Mouse (Mus musculus) spleen, adult 2 months (tissue): ENCODE data around the gene Akap8l. TPM values are rescaled to one million over a fixed set of nuclear protein-coding genes. Genes with fewer than 3 reads are reported as not detected.
A peak's percentile ranks its signal among the peaks of the same experiment; 100 is the strongest.

Experiments
- DNase-seq, 2 experiments: peaks; one replicate each; pipeline versions ENCODE4 v3.0.0 to v3.0.0-alpha.2; 2012 to 2021; ENCODE audit warnings: low spot score in 2 of 2, low read depth in 1 of 2
- H3K27ac ChIP-seq: fragments of 200-500 bp; 2 replicates; pipeline ENCODE4 v1.5.1; 2012; ENCODE audit warnings: low read length, inconsistent platforms; ENCODE audit not compliant: insufficient read depth
- H3K27me3 ChIP-seq: fragments of 200-500 bp; 2 replicates; pipeline ENCODE4 v1.6.1; 2012; ENCODE audit warnings: mild to moderate bottlenecking, moderate library complexity, low read length, inconsistent platforms; ENCODE audit not compliant: control insufficient read depth, insufficient read depth
- H3K36me3 ChIP-seq: fragments of 200-500 bp; 2 replicates; pipeline ENCODE4 v1.6.1; 2012; ENCODE audit warnings: mild to moderate bottlenecking, low read length, inconsistent platforms; ENCODE audit not compliant: control insufficient read depth, insufficient read depth
- H3K4me1 ChIP-seq: fragments of 200-500 bp; 2 replicates; pipeline ENCODE4 v1.6.1; 2011; ENCODE audit warnings: inconsistent platforms; ENCODE audit not compliant: control insufficient read depth, insufficient read depth, insufficient read length
- H3K4me3 ChIP-seq: fragments of 200-500 bp; 2 replicates; pipeline ENCODE4 v1.5.1; 2011; ENCODE audit warnings: mild to moderate bottlenecking, inconsistent platforms; ENCODE audit not compliant: insufficient read depth, insufficient read length; ENCODE audit errors: extremely low read depth
- CTCF ChIP-seq: fragments of 200-500 bp; IDR thresholded peaks from 2 replicates; pipeline ENCODE4 v1.5.1; 2011; ENCODE audit warnings: mild to moderate bottlenecking, inconsistent platforms; ENCODE audit not compliant: insufficient read depth, insufficient read length, insufficient replicate concordance; ENCODE audit errors: extremely low read depth
- POLR2A ChIP-seq: fragments of 200-500 bp; IDR thresholded peaks from 2 replicates; pipeline ENCODE4 v1.6.1; 2011; ENCODE audit warnings: low read depth, low read length, inconsistent platforms
- WGBS: fragments of 180-500 bp; shearing (Covaris S2); methylation state at CpG from one replicate; pipeline ENCODE4 v1.1.7; 2018; 5-methylcytosine and 5-hydroxymethylcytosine counted together
- polyA plus RNA-seq: library from polyadenylated mRNA; depleted of rRNA; stranded (reverse); fragments of >200 nt; gene quantifications from 2 replicates; pipeline ENCODE4 v1.2.3, GENCODE M21; 2012; rRNA removed

The Akap8l gene
- polyA plus RNA-seq, 1 experiment: 136 TPM

DNA sequence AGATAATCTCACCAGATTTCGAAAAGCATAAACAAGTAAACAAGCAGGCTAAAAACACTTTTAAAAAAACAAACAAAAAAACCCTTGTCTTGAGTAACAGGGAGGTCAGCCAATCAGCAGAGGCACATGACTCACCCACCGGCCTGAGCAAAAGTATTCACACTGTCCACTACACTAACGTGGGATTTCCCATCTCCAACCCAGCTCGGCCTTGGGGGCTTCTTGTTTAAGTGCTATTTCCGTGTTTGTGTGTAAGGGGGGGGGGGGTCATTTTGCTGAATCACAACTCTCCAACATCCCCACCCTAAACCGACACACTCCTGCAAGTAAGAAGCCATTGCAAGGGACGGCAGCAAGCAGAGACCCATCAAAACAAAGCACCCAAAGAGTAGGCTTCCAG, 67.1 kb downstream of the Akap8l start:
- Histone ChIP-seq H3K4me1 (peaks cover 10% of the 10 kb centered on the region), H3K4me3 (peak overlapping the region; percentile 92), H3K27ac (peak overlapping the region; percentile 84), H3K36me3 (no peaks in the 10 kb centered on the region), H3K27me3 (no peaks in the 10 kb centered on the region)
- no peak for DNase-seq
- TF ChIP-seq CTCF (no peak), POLR2A (no peak)
- WGBS: 10% methylated on average over 7 of the region's 7 CpGs

DNA sequence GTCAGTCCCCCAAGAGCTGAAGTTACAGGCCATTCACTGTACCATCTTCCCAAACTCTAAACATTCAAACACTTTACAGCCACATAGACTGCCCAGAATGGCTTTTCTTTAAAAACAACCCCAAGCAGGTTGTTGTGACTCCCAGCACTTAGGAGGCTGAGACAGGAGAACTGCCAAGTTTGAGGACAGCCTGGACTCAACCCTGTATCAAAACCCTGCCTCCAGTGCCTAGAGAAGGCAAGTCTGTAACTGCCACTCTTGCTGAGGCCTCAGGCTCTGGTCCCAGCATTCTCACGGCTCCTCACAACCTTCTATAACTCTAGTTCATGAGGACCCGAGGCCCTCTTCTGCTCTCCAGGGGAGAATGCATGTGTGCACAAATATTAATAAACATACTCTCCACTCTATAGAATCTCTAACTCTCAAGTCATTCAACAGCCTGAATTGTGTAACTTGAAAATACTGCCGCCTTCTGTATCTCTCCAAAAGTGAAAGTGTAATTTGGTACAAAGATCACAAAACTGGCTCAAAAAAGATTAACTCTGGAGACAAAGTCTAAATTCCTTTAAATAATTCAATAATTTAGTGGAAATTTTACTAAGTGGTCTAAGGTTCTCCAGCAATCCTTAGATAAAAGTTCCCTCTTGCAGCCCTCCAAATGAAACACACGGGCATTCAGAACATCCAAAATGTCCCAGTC, 68.6 kb downstream of the Akap8l start:
- DNase-seq: no peak
- H3K27me3 ChIP-seq: no peaks in the 10 kb centered on the region
- 47% methylated on average over 4 of the region's 4 CpGs for WGBS
- H3K36me3 ChIP-seq: no peaks in the 10 kb centered on the region
- peaks cover 10% of the 10 kb centered on the region for H3K4me1 ChIP-seq
- H3K27ac ChIP-seq: 0 out of 2 replicates have a peak overlapping the region, but pooled peaks have one; percentile 27
- TF ChIP-seq CTCF (no peak), POLR2A (no peak)
- no peak overlapping the region; the same call in 1 of the 2 replicates for H3K4me3 ChIP-seq

DNA sequence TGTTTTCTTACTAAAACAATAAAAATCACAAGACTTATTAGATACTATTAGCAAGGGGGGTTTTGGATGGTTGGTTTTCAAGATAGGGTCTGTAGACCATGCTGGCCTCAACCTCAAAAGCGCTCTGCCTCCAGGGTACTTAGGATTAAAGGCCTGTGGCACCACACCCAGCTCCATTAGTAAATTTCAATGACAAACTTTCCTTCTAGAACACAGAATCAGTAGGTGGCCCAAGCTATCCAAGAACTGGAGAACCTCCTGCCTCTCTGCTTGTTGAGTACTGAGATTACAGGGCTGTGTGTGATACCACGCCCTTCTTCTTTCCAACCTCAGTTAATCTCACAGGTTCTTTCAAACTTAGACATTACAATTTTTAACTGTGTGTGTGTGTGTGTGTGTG, 69.3 kb downstream of the Akap8l start:
- no peaks in the 10 kb centered on the region for H3K27me3 ChIP-seq
- H3K27ac ChIP-seq: no peak overlapping the region
- TF ChIP-seq CTCF (no peak), POLR2A (no peak)
- H3K36me3 ChIP-seq: no peaks in the 10 kb centered on the region
- WGBS: 87% methylated on average over 2 of the region's 2 CpGs
- no peak for DNase-seq
- peaks cover 12% of the 10 kb centered on the region for H3K4me1 ChIP-seq
- H3K4me3 ChIP-seq: no peak overlapping the region; the same call in 1 of the 2 replicates

DNA sequence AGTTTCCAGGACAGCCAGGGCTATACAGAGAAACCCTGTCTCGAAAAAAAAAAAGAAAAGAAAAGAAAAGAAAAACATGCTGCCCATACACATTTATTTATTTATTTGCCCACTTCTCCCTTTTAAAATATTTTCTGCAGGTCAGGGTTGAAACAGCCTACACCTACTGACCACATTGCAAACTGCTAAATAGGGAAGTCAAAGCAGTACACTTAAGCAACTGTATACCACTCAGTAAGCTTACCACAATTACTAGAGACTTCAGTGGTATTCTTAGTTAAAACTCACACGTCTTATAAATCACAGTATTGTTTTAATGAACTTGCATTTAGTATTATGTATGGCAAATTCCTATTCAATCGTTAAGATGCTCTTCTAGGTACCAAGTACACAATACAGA, 69.8 kb downstream of the Akap8l start:
- H3K27ac ChIP-seq: no peak overlapping the region
- TF ChIP-seq POLR2A (no peak), CTCF (no peak)
- H3K4me1 ChIP-seq: peaks cover 12% of the 10 kb centered on the region
- H3K27me3 ChIP-seq: no peaks in the 10 kb centered on the region
- no peak overlapping the region for H3K4me3 ChIP-seq
- H3K36me3 ChIP-seq: no peaks in the 10 kb centered on the region
- no peak for DNase-seq
- WGBS: 48% methylated on average over 3 of the region's 3 CpGs

DNA sequence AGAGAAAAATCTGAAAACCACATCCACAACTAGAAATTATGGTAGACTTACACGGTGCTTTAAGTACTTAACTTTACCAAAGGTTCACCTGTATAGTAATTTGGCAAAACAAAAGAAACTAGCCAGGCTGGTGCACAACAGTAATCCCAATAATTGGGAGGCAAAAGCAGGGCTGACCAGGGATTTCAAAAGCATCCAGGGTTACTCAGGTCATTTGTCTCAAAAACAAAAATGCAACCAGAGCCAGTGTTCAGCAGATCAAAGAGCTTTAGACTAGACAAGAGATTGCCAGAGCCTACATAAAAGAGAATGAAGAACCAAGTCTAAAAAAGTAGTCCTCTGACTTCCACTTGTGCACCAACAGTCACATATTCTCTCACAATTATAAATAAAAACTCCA, 73.2 kb downstream of the Akap8l start:
- peaks cover 12% of the 10 kb centered on the region for H3K4me1 ChIP-seq
- DNase-seq: no peak
- 63% methylated on average over 1 of the region's 1 CpGs for WGBS

DNA sequence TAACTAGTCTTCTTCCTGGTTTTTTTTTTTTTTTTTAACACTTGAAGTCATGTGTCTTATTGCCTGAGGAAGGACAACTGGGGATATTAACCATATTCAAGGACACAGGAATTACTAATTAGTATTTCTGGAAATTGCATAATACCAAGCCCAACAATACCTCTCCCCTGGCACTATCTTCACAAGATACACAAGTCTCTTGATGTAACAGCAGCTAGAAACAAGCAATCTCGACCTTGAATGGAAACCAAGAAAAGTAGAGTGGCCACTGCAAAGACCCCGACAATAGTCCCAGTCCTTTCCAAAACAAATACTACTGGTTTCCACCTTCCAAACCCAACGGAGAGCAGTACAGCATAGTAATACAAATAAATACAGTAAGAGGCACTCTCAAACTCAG, 74.8 kb downstream of the Akap8l start:
- H3K27me3 ChIP-seq: no peaks in the 10 kb centered on the region
- DNase-seq: no peak
- H3K4me1 ChIP-seq: peaks cover 4% of the 10 kb centered on the region
- WGBS: 85% methylated on average over 3 of the region's 3 CpGs
- H3K36me3 ChIP-seq: no peaks in the 10 kb centered on the region
- H3K4me3 ChIP-seq: no peak overlapping the region
- TF ChIP-seq POLR2A (no peak), CTCF (no peak)
- no peak overlapping the region for H3K27ac ChIP-seq

More for the DNA sequence above, 73.2 kb downstream of the Akap8l start:
- no peak for TF ChIP-seq CTCF
- TF ChIP-seq POLR2A: no peak
- no peak overlapping the region for H3K4me3 ChIP-seq
- no peaks in the 10 kb centered on the region for H3K27me3 ChIP-seq
- no peaks in the 10 kb centered on the region for H3K36me3 ChIP-seq
- H3K27ac ChIP-seq: no peak overlapping the region

Other genes with a start within 250 kb of the Akap8l start
- gene Notch3, start 183.8 kb downstream of the Akap8l start, polyA plus RNA-seq: 23.5 and 24.5 TPM in 2 replicates
- gene Ephx3, start 161.1 kb downstream of the Akap8l start, polyA plus RNA-seq: 1.1 and 1.5 TPM in 2 replicates
- 63.3 and 63.8 TPM in 2 replicates for gene Brd4, start 65.9 kb downstream of the Akap8l start, polyA plus RNA-seq
- gene Akap8, start 29.4 kb downstream of the Akap8l start, polyA plus RNA-seq: 105 and 115 TPM in 2 replicates
- 22.4 and 29.4 TPM in 2 replicates for gene Wiz, start 38.8 kb upstream of the Akap8l start, polyA plus RNA-seq
- gene Rasal3, start 53.0 kb upstream of the Akap8l start, polyA plus RNA-seq: 157 and 183 TPM in 2 replicates
- 43.0 and 52.7 TPM in 2 replicates for gene Pglyrp2, start 73.6 kb upstream of the Akap8l start, polyA plus RNA-seq
- 0.07 and 0.39 TPM in 2 replicates for gene Cyp4f39, start 102.1 kb upstream of the Akap8l start, polyA plus RNA-seq
- 1.9 and 2.4 TPM in 2 replicates for gene Cyp4f17, start 155.4 kb upstream of the Akap8l start, polyA plus RNA-seq
- 39.7 and 42.2 TPM in 2 replicates for gene Cyp4f16, start 186.0 kb upstream of the Akap8l start, polyA plus RNA-seq